Mouse (Mus musculus): Measurements from ENCODE around the gene Ndufs3.

DNA sequence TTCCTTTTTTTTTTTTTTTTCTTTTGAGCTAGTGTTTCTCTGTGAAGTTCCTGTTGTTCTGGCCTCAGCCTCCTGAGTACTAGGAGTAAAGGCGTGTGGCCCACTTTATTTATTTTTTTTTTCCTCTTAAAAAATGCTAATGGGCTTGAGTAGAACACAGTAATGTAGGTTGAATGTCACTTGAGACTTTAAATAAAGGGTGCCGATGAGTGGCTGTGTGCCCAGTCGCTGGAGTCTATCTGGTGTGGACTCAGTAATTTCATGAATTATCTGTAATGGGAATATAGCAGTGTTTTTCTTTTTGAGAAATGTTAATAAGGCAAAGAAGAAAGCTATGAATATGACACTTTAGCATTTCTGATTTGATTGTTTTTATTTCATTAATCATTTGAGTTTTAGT lies 48.8 kb upstream of the Ndufs3 start:
- TF ChIP-seq POLR2A (IDR thresholded peaks at IDR 0.05; ENCODE audit: low read depth, low read length) (no peak), CTCF (IDR thresholded peaks at IDR 0.05; ENCODE audit: extremely low read depth, insufficient read depth, insufficient read length, insufficient replicate concordance) (no peak)

All from spleen, adult 2 months (tissue).